Mouse (Mus musculus) embryonic fibroblast, embryonic 13.5 days (primary cell): ENCODE measurements around the gene Taf12.

Experiments used
- CTCF ChIP-seq: IDR thresholded peaks from 2 replicates; pipeline ENCODE4 v1.5.1; 2011; ENCODE audit warnings: mild to moderate bottlenecking, control low read depth, low read length, moderate library complexity, borderline replicate concordance; ENCODE audit not compliant: insufficient read depth
- POLR2A ChIP-seq: IDR thresholded peaks from 2 replicates; pipeline ENCODE4 v1.6.1; 2011; ENCODE audit warnings: low read depth, mild to moderate bottlenecking, control low read depth, low read length, moderate library complexity

DNA sequence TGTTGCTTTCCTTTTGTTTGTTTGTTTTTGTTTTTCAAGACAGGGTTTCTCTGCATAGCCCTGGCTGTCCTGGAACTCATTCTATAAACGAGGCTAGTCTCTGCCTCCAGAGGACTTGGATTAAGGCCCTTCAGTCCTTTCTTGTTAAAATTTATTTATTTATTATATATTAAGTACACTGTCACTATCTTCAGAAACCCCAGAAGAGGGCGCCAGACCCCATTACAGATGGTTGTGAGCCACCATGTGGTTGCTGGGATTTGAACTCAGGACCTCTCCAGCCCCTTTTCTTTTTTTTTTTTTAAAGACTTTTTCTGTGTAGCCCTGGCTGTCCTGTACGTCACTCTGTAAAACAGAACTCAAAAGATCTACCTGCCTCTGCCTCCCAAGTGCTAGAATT, 19.2 kb upstream of the Taf12 start:
- TF ChIP-seq CTCF = no peak
- TF ChIP-seq POLR2A = no peak
